Mouse (Mus musculus) heart, embryonic 15.5 days (tissue): ENCODE data around the gene Palld. TPM values are rescaled to one million over a fixed set of nuclear protein-coding genes. Genes with fewer than 3 reads are reported as not detected.

Experiments used
- ATAC-seq: fragments of 200-750 bp; cut with Nextera tagmentation; replicated peaks from 2 replicates; pipeline ENCODE4 v1.8.0; 2017; ENCODE audit warnings: low read depth, moderate TSS enrichment; ENCODE audit not compliant: insufficient number of reproducible peaks, insufficient read depth, low FRiP score
- H3K27ac ChIP-seq: fragments of 300-500 bp; sonication (generic); 2 replicates; pipeline ENCODE4 v1.5.1; 2015; ENCODE audit warnings: mild to moderate bottlenecking, inconsistent platforms
- H3K27me3 ChIP-seq: fragments of 300-500 bp; sonication (generic); 2 replicates; pipeline ENCODE4 v1.6.1; 2015; ENCODE audit warnings: inconsistent platforms
- H3K36me3 ChIP-seq: fragments of 300-500 bp; sonication (generic); 2 replicates; pipeline ENCODE4 v1.6.1; 2015; ENCODE audit warnings: mild to moderate bottlenecking, inconsistent platforms
- H3K4me1 ChIP-seq: fragments of 300-500 bp; sonication (generic); replicated peaks from 2 replicates; pipeline ENCODE4 v1.6.1; 2015; ENCODE audit warnings: inconsistent platforms
- H3K4me2 ChIP-seq: fragments of 300-500 bp; sonication (generic); 2 replicates; pipeline ENCODE4 v1.6.1; 2015; ENCODE audit warnings: inconsistent platforms, mild to moderate bottlenecking, moderate library complexity
- H3K4me3 ChIP-seq: fragments of 300-500 bp; sonication (generic); 2 replicates; pipeline ENCODE4 v1.5.1; 2015; ENCODE audit warnings: mild to moderate bottlenecking, inconsistent platforms
- H3K9ac ChIP-seq: fragments of 300-500 bp; sonication (generic); 2 replicates; pipeline ENCODE4 v1.6.1; 2015; ENCODE audit warnings: mild to moderate bottlenecking, inconsistent platforms
- H3K9me3 ChIP-seq: fragments of 300-500 bp; sonication (generic); replicated peaks from 2 replicates; pipeline ENCODE4 v1.6.1; 2016; ENCODE audit warnings: inconsistent platforms
- WGBS: fragments of 180-500 bp; shearing (Covaris S2); methylation state at CpG from one replicate; pipeline ENCODE4 v1.1.7; 2015; ENCODE audit warnings: mixed read lengths; 5-methylcytosine and 5-hydroxymethylcytosine counted together
- polyA plus RNA-seq: library from polyadenylated mRNA; unstranded; fragments of >200 nt; fragmentation: Nextera tagmentation; extraction: Ambion mirVana; gene quantifications from 2 replicates; pipeline ENCODE4 v1.2.1, GENCODE M21; 2015

Palld gene
- polyA plus RNA-seq, 1 experiment from 2014 or later, result 173 TPM

DNA sequence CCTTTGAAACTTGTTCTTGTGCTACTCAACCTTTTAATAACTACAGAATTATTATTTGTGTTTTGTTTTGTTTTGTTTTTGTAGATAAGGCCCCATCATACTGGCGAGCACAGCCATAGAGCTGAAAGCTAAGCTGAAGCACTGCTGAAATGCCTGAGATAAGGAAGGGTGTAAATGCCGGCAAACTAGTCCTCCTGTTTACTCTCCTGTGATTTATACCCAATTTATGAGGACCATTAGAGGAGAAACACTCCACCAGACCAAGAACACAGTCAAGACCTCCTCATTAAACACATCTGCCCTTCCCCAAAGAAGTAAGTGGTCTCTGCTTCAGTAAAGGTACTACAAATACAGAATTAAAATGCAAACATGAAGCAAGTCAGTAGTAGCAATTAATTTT lies 219.6 kb downstream of the Palld start:
- Histone ChIP-seq H3K27me3 (no peaks in the 10 kb centered on the region), H3K36me3 (peaks cover 33% of the 10 kb centered on the region; the same call in 1 of the 2 replicates), H3K4me2 (no peak overlapping the region), H3K27ac (peak overlapping the region; percentile 74), H3K9me3 (no peaks in the 10 kb centered on the region), H3K9ac (no peak overlapping the region), H3K4me1 (peaks cover 45% of the 10 kb centered on the region), H3K4me3 (no peak overlapping the region)
- WGBS, result 27% methylated on average over 2 of the region's 2 CpGs
- ATAC-seq, result no peak

DNA sequence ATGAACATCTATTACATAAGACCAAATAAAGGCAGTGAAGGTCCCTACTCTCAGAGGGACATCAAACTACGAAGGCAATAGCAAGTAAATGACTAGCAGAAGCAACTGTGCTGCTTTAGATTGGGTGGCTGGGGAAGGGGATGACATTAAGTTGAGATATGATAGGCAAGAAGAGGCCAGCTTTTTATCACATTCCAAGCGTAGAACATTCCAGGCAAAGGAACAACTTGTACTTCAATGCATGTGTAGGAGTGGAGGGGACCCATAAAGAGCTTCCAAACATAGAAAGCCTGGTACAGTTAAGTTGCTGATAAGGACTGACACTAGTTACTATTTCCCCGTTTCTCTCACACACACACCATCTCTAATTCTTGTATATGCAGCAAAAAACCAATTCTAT lies 221.3 kb downstream of the Palld start:
- H3K4me3 ChIP-seq, result no peak overlapping the region
- peak; percentile 82 for ATAC-seq
- no peak overlapping the region for H3K9ac ChIP-seq
- peaks cover 23% of the 10 kb centered on the region; the same call in 1 of the 2 replicates for H3K36me3 ChIP-seq
- H3K27me3 ChIP-seq, result no peaks in the 10 kb centered on the region
- H3K4me1 ChIP-seq, result peaks cover 55% of the 10 kb centered on the region
- H3K9me3 ChIP-seq, result no peaks in the 10 kb centered on the region
- peak overlapping the region; percentile 93 for H3K27ac ChIP-seq
- peak overlapping the region; percentile 26 for H3K4me2 ChIP-seq
- WGBS, result 30% methylated on average over 3 of the region's 3 CpGs

DNA sequence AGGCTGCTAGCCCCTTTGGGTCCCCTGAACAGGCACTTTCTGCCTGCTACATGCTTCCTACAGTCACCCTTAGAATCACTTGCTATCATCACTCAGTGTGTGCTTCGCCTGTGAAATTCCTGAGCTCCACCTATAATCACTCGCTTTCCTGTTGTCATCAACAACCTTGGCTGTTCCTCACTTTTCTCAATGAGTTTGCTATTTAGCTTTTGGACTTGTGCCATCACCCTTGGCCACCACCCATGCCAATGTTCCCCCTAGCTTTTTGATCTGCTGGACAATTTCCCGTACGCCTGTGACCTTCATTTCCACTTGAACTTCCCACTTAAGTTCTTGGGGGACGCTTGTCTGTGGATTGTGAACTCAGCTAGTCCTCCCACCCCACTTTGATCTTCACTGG lies 225.3 kb downstream of the Palld start:
- Histone ChIP-seq H3K27me3 (no peaks in the 10 kb centered on the region), H3K4me3 (no peak overlapping the region), H3K4me2 (no peak overlapping the region), H3K9ac (no peak overlapping the region), H3K9me3 (no peaks in the 10 kb centered on the region), H3K27ac (peak overlapping the region; percentile 84), H3K4me1 (peaks cover 43% of the 10 kb centered on the region), H3K36me3 (0 out of 2 replicates have a peak, but pooled peaks cover 5% of the 10 kb centered on the region)
- peak; percentile 70 for ATAC-seq
- 35% methylated on average over 5 of the region's 5 CpGs for WGBS

DNA sequence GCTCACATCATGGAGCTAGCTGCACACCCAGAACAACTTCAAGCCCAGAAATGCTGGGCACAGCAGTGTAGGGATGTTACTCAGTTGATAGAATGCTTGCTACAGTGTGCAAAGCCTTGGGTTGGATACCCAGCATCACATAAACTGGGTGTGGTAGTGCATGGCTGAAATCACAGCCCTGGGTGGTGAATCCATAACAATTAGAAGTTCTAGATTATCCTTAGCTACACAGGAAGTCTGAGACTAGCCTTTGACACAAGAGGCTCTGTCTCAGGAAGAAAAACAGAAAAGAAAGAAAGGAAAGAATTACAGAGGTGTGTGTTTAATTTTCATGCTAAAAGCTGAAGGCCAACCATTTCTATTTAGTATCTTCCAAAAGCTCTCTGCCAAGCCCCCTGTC lies 231.3 kb downstream of the Palld start:
- ATAC-seq, result no peak
- Histone ChIP-seq H3K27me3 (no peaks in the 10 kb centered on the region), H3K4me2 (no peak overlapping the region), H3K9ac (no peak overlapping the region), H3K4me3 (no peak overlapping the region), H3K27ac (peak overlapping the region; percentile 65), H3K4me1 (peaks cover 40% of the 10 kb centered on the region), H3K36me3 (no peaks in the 10 kb centered on the region), H3K9me3 (no peaks in the 10 kb centered on the region)

DNA sequence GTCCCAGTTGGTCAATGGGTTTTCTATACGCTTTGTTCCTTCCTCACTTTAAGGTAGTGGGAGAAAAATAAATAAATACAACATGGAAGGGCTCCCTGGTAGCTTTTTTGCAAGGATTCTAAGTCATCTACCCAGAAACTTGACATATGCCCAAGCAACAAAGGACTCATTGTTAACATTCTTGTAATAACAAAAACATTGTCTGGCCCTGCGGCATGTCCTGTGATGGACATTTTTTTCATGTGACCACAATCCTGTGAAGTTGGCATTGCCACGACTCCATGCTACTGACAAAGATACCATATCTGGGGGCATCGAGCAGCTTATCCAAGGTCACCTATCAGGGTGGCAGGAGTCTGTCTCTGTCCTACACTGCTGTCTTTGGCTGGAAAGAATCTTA lies 232.1 kb downstream of the Palld start:
- H3K27me3 ChIP-seq, result no peaks in the 10 kb centered on the region
- ATAC-seq, result no peak
- H3K27ac ChIP-seq, result peak overlapping the region; percentile 65; the same call in 1 of the 2 replicates
- no peak overlapping the region for H3K9ac ChIP-seq
- peaks cover 48% of the 10 kb centered on the region for H3K4me1 ChIP-seq
- 38% methylated on average over 4 of the region's 4 CpGs for WGBS
- H3K36me3 ChIP-seq, result no peaks in the 10 kb centered on the region
- H3K4me3 ChIP-seq, result no peak overlapping the region
- H3K4me2 ChIP-seq, result no peak overlapping the region
- H3K9me3 ChIP-seq, result no peaks in the 10 kb centered on the region

DNA sequence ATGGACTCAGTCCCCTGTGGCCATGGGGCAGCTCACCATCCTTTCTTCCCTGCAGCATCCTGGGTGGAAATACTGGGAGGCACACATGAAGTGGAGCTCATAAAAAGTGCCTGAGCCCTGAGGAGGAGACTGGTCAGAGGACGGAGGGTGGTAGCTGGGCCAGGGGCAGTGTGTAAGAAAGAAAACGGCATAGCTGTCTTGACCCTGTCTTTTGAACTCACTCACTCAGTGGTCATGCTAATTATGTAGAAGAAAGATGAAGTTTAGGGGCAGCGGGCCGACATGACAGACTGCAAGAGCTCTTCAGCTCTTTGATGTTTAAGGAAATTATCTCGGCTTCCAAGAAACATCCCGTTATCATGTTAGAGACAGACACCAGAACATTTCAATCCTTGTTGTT lies 235.6 kb downstream of the Palld start:
- Histone ChIP-seq H3K4me3 (no peak overlapping the region), H3K9me3 (no peaks in the 10 kb centered on the region), H3K9ac (no peak overlapping the region), H3K4me2 (no peak overlapping the region), H3K4me1 (peaks cover 53% of the 10 kb centered on the region), H3K27ac (no peak overlapping the region), H3K27me3 (no peaks in the 10 kb centered on the region), H3K36me3 (peaks cover 2% of the 10 kb centered on the region; the same call in 1 of the 2 replicates)
- WGBS, result 61% methylated on average over 6 of the region's 6 CpGs
- no peak for ATAC-seq

DNA sequence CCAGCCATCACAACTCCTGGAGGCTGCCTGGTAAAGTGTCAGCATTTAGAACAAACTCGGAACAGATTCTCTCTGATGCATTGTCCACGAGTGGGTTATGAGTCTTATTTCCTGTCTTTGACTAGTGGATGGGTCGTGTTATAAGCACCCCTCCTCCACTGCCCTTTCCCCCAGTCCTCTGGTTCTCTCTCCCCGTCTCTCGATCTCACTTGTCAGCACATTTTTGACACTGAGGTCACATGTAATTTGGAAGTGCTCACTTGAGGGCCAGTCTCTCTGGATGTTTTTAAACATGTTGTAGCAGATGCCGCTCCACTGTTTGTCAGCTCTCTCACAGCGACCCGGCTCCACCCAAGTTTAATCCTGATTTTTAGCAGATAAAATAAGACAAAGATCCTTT lies 237.5 kb downstream of the Palld start:
- Histone ChIP-seq H3K27ac (peak overlapping the region; percentile 51), H3K4me1 (peaks cover 34% of the 10 kb centered on the region), H3K9ac (no peak overlapping the region), H3K4me2 (no peak overlapping the region), H3K36me3 (peaks cover 6% of the 10 kb centered on the region), H3K27me3 (no peaks in the 10 kb centered on the region), H3K4me3 (no peak overlapping the region), H3K9me3 (no peaks in the 10 kb centered on the region)
- WGBS, result 23% methylated on average over 8 of the region's 8 CpGs
- ATAC-seq, result peak; percentile 75

DNA sequence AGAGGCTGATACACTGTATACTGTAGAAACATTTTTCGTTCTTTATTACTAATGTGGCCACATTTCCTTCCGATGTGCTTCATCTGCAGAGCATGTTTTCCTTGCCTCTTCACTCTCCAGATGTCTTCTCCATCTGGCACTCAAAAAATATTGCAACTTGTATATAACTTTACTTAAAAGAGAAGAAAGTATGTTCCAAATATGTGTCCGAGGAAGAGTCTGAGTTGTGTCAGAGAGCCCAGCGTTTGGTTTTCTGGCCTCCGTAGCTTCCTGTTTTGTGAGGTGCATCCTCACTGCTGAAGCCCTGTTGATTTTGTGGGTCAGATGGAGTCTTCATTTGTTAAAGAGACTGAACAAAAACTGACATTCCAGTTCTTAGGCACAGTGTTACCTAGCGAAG lies 238.3 kb downstream of the Palld start:
- no peak for ATAC-seq
- 84% methylated on average over 6 of the region's 6 CpGs for WGBS
- Histone ChIP-seq H3K27ac (no peak overlapping the region; the same call in 1 of the 2 replicates), H3K4me2 (no peak overlapping the region), H3K27me3 (no peaks in the 10 kb centered on the region), H3K9me3 (no peaks in the 10 kb centered on the region), H3K4me1 (peaks cover 30% of the 10 kb centered on the region), H3K4me3 (no peak overlapping the region), H3K36me3 (peaks cover 6% of the 10 kb centered on the region), H3K9ac (no peak overlapping the region)

DNA sequence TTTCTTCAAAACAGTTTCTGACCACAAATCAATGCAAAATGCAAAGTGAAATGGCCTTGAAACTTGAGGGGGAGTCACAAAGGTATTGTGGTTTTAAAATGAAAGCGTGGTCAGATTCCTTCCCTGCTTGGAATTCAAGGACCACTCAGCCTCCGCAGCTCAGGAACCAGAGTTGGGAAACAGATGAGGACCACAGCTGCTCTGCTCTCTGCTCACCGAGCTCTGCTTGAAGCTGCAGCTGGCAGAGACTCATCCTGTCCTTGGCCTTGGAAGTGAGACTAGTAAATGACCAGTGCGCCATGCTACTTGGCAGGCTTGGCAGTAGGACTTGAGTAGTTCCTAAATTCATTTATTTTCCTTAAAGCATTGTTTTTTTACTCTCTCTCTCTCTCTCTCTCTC lies 239.7 kb downstream of the Palld start:
- 83% methylated on average over 4 of the region's 4 CpGs for WGBS
- H3K36me3 ChIP-seq, result peaks cover 6% of the 10 kb centered on the region
- no peaks in the 10 kb centered on the region for H3K9me3 ChIP-seq
- no peak overlapping the region for H3K4me2 ChIP-seq
- H3K27me3 ChIP-seq, result no peaks in the 10 kb centered on the region
- H3K9ac ChIP-seq, result no peak overlapping the region
- H3K4me3 ChIP-seq, result no peak overlapping the region
- no peak for ATAC-seq
- H3K4me1 ChIP-seq, result peaks cover 30% of the 10 kb centered on the region
- H3K27ac ChIP-seq, result no peak overlapping the region

DNA sequence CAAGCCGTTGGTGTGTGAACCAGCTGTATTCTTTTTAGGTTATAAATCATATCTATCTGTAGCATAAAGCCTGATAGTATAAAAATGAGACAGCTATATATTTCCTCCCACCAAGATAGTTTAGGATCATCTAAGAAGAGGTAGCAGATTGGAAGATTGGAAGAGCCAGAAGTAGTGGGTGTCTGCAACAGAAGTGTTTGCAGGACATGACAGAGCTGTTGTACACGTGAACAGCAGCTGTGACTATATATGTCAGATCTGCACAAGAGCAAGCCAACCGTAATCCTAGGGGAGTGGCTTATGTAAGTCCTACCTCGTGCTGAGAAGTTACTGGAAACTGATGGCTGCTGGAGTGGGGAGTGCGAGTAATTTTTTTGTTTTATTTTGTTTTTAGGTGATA lies 240.9 kb downstream of the Palld start:
- 82% methylated on average over 5 of the region's 5 CpGs for WGBS
- H3K9me3 ChIP-seq, result no peaks in the 10 kb centered on the region
- no peak for ATAC-seq

DNA sequence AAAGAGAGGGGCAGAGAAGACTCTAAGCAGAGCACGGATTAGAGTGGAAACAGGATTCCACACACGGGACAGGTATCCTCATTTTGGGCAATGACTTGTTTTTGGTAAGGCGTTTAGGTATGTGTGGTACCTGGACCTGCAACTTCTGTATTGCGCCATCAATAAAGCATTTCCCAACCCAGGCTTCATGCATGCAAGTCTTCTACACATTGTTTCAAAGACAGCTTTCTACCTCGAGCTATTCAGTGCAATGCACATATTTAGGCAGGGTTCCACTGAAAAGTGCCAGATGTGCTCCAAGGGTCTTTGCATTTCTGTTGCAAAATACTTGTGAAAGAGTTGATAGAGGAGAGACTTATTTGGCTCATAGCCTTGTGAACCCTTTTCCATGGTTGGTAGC lies 241.5 kb downstream of the Palld start:
- no peak overlapping the region for H3K4me2 ChIP-seq
- no peaks in the 10 kb centered on the region for H3K9me3 ChIP-seq
- peaks cover 6% of the 10 kb centered on the region for H3K36me3 ChIP-seq
- H3K4me1 ChIP-seq, result peaks cover 16% of the 10 kb centered on the region
- WGBS, result 89% methylated on average over 5 of the region's 5 CpGs
- no peaks in the 10 kb centered on the region for H3K27me3 ChIP-seq
- ATAC-seq, result no peak
- H3K27ac ChIP-seq, result no peak overlapping the region
- no peak overlapping the region for H3K9ac ChIP-seq
- no peak overlapping the region for H3K4me3 ChIP-seq

More for the DNA sequence above, 240.9 kb downstream of the Palld start:
- no peak overlapping the region for H3K9ac ChIP-seq
- H3K4me1 ChIP-seq, result peaks cover 23% of the 10 kb centered on the region
- no peak overlapping the region for H3K27ac ChIP-seq
- peaks cover 6% of the 10 kb centered on the region for H3K36me3 ChIP-seq
- H3K4me2 ChIP-seq, result no peak overlapping the region
- no peak overlapping the region for H3K4me3 ChIP-seq
- H3K27me3 ChIP-seq, result no peaks in the 10 kb centered on the region

DNA sequence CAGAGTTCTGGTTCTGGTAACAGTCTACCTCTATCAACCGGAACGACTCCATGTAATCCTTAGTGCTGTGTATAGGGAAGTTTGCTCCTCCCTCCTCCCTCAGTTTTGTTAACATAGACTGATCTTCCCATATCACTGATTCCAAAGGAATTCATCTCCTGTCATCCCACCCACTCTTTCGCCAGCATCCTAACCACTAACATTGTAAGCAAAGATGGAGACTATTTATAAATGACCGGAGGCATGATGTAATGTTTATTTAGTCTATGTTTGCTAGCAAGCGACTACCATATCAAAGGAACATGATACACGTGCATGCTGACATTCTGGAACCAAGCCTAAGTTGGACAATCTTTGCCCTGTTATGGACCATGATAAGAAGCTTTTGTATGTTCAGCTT lies 250.5 kb downstream of the Palld start:
- peaks cover 26% of the 10 kb centered on the region for H3K4me1 ChIP-seq
- no peaks in the 10 kb centered on the region for H3K36me3 ChIP-seq
- H3K27me3 ChIP-seq, result no peaks in the 10 kb centered on the region
- no peak for ATAC-seq
- no peak overlapping the region for H3K9ac ChIP-seq
- no peak overlapping the region for H3K4me2 ChIP-seq
- no peak overlapping the region; the same call in 1 of the 2 replicates for H3K27ac ChIP-seq
- no peaks in the 10 kb centered on the region for H3K9me3 ChIP-seq
- no peak overlapping the region for H3K4me3 ChIP-seq
- WGBS, result 36% methylated on average over 6 of the region's 6 CpGs
